Mouse (Mus musculus): ENCODE measurements around the gene Rpl7a. TPM values are rescaled to one million over a fixed set of nuclear protein-coding genes. Genes with fewer than 3 reads are reported as not detected.

Gene Rpl7a
- total RNA-seq, 2 experiments from 2014 or later = 242 to 247 TPM

DNA sequence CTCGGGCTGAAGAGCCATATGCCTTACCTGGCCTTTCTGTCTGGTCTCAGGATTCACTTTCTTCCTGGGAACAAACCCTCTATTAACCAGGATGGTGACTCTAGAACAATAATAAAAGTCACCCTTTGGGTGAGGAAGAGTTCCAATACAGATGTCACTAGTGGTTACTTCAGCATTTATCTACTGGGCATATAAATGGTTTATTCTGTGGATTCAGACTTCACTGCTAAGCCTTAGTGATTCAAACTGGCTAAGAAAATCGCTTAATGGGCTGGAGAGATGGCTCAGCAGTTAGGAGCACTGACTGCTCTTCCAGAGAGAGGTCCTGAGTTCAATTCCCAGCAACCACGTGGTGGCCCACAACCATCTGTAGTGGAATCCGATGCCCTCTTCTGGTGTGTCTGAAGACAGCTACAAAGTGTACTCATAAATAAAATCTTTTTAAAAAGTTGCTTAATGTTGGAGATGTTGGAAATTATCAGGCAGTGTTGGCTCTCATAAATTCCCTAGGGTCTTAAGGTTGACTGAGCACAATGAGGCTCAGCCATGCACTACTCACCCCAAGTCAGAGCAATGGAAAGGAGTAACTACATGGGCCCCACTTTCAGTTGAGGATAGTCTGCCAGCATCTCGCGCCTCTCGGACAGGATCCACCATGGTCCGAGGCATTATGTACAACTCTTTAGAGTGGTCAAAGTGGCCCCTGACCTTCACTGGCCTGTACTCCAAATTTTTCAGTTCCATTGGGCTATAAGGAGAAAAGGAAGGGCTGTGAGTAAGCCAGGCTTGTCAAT is 3.8 kb downstream of the Rpl7a start:
- no peak for DNase-seq

DNA sequence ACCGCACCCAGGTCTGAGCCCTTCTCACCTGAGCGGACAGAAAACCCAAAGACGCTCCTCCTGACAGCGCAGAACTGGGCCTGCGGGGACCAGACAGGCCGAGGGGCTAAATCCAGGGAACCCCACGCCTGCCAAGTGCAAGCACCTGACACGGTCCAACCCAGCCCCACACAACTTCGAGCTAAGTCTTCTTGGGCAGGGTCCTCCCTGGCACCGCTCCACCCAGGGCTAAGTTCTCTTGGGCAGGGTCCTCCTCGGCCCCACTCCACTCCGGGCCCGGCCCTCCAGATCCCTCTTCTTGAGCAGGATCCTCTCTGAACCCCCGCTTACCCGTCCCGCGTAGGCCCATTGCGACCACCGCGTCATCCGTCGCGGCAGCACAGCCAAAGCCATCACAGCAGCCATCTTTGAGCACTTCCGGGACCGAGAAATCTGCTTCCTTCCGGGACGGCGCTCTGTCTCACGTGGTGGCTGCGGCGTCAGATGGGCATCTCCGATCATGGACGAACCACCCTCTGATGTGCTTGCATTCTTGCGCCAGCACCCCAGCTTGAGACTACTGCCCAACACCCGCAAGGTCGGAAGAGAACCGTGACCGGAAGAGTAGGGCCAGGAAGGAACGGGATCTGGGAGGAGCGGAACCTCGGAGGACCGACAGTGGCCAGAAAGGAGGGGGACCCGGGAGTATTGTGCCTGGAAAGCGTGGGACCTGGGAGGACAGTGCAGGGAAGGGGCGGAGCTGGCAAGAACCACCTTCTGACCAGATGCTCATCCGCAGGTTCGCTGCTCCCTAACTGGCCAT is 5.6 kb downstream of the Rpl7a start, which contains the start of the genes Surf2 and Surf1:
Surf2 (plus strand) TSS at position 441 of the 802 bp plus-strand sequence.
Surf1 (minus strand) TSS at position 604 of the 802 bp plus-strand sequence.
- peak; percentile 85 to 86 for DNase-seq

DNA sequence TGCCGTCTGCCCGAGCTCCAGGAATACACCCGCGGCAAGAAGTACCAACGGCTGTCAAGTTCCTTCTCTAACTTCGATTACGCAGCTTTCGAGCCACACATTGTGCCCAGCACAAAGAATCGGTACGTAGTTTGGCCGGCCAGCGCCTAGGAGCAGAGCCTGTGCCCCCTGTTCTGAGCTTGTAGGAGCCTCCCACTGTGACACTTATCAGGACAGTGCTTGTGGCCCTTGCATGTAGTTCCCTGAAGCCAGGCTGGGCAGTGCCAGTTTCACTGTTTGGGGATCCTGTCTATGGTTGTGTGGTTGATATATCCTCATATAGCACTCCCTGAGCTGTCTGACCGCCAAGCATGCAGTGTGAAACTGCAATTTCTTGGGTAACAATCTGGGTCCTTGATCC is 6.2 kb downstream of the Rpl7a start:
- DNase-seq = no peak

GRCm38 (mm10) chr2:26919684-26920083 is 9.1 kb downstream of the Rpl7a start:
- DNase-seq = no peak

DNA sequence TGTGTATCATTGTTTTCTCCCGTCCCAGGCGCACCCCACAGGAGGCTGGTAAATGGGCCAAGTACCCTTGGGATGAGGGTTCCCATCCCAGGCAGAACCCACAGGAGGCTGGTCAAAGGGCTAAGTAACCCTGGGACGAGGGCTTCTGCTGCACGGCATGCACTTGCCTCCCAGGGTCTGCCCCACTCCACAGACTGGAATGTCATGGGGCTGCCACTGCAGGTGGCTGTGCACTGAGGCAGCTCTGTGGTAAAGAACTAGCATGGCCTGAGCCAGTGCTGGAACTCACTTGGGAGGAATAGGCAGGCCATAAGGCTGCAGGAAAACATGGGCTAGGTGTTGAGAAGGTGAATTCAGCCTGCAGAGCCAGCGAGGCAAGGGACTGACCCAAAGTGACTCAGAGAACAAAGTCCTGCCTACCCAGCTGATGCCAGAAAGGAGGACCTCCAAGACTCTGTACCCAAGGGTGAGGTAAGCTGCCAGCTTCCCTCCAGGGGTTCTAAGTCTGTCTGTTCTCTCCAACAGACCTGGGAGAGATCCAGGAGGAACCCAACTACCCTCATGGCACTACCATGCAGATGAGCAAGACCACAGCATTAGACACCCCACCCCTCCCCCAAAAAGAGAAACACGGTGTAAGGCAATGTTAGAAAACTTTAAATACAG is 9.8 kb downstream of the Rpl7a start:
- no peak for DNase-seq

- DNase-seq = no peak
Observed at GRCm38 (mm10) chr2:26921784-26922183, 11.2 kb downstream of the Rpl7a start.

DNA sequence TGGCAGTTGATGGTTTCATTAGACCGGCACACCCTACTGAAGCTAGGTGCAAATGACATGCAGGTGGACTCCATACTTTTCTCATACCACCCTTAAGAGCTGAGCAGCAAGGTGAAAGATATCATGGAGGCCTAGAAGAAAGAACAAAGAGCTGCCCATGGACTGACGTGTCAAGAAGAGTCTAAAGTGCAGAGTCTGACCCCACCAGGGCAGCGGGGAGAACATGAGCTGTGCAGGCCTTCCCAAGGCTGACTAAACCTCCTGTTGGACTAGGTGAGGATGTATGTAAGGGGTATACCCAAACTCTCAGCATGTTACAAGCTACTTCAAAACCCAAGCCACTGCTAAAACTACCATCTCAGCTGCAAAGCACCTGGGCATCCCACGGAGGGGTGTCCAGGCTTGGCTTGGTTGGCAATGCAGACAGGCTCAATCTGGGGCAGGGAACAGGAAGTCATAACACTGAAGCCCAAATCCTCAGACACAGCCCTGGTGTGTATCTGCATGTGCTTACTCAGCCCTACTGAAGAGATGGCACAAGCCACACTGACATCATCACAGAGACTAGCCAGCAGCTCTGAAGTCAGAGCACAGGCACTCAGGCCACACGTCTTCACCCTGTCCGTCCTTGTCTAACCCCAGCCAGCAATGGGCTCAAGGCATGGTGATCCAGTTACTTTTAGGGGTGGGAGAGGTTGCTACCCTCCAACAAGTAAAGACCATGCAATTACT is 17.3 kb downstream of the Rpl7a start:
- no peak for DNase-seq

DNA sequence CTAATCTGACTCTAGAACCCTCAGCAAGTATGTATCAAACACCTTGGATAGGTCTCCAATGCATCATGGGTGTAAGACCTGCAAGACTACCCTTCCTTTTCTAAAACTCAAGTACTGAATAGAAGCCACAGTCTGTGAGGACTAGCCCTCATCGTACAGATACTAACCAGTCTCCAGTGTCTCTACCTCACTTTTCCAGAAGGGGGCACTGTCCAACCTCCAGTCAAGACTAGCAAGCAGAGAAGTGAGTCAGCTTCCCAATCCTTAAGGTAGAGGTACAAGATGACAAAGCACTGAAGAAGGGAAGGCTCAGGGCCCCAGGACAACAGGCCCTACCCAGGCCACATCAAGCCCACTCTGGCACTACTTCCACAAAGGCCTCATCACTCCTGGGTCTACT is 19.8 kb downstream of the Rpl7a start:
- DNase-seq = peak in 1 of 2 experiments; percentile 35

- no peak for DNase-seq
Observed at GRCm38 (mm10) chr2:26932473-26933303, 22.1 kb downstream of the Rpl7a start.

- DNase-seq = peak; percentile 90 to 91
Observed at GRCm38 (mm10) chr2:26933304-26934055, 22.9 kb downstream of the Rpl7a start, which contains the start of the genes Surf4 and Stkld1. Gene Surf4 (minus strand): TSS chr2:26933928. Gene Stkld1 (plus strand): TSS chr2:26934047.

DNA sequence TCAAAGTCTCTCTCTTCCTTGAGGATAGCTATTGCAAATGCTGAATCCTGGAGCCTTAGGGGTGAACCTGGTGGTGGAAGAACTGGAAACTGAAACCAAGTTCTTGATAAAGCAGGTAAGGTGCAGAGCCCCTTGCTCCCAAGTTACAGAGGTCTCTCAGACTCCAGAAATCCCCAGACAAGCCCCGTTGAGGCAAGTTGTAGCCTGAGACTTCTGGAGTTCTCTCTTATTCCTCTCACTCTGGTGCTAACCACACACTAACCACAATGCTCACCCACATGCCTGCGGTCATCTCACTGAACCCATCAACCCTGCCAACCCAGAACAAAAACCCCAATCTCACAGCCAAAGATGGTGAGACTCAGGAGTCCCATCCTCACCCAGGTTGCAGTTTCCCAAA is 24.7 kb downstream of the Rpl7a start:
- no peak for DNase-seq

- DNase-seq = no peak
Observed at GRCm38 (mm10) chr2:26936425-26936824, 25.9 kb downstream of the Rpl7a start.

- no peak for DNase-seq
Observed at GRCm38 (mm10) chr2:26941539-26941938, 31.0 kb downstream of the Rpl7a start.

DNA sequence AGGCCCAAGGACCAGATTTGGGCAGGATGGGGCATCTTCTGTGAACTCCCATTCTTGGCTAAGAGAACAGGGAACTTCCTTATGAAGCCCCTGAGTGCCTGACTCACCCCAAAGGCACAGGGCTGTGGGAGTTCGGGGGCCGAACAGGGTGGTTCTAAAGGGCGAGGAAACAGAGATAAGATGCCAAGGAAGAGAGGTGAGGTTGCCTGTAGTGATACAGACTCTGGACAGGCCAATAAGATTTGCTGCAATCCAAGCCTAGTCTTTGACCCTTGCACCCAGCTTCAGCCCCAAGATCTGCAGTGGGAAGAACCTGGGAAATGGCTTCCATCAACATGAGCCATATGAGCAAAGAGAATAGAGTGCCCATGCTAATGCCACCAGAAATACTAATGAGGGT is 32.7 kb downstream of the Rpl7a start:
- DNase-seq = no peak

DNA sequence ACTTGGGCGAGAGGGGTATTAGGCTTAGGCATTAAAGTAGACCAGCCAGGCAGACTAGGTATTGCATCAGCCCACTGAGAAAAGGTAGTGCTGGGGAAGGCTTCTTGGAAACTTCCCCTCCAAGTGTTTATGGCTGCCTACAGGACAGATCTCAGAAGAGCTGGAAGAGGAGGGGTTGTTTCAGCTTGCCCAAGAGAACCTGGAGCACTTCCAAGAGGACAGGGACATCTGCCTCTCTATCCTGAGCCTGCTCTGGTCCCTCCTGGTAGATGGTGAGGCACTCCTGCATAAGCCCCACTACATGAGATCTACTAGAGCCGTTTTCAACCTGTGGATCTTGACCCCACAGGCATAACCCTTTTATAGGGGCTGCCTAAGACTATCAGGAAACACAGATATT is 39.8 kb downstream of the Rpl7a start:
- no peak for DNase-seq

DNA sequence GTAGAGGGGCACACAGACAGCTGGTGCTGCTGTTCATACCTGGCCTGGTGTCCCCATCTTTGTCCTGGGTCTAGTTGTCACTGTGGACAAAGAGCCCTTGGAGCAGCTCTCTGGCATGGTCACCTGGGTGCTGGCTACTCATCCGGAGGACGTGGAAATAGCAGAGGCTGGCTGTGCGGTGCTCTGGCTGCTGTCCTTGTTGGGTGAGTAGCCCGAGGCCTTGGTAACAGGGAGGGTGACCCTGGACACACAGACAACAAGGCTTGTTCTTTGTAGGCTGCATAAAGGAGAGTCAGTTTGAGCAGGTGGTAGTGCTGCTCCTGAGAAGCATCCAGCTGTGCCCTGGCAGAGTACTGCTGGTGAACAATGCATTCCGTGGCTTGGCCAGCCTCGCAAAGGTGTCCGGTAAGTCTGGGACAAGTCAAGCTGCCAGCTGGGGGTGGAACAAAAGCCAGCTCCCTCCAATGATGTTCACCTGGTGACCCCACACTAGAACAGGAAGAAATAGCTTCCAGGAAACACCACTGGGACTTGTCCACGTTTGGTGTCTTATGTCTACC is 40.9 kb downstream of the Rpl7a start:
- DNase-seq = no peak

DNA sequence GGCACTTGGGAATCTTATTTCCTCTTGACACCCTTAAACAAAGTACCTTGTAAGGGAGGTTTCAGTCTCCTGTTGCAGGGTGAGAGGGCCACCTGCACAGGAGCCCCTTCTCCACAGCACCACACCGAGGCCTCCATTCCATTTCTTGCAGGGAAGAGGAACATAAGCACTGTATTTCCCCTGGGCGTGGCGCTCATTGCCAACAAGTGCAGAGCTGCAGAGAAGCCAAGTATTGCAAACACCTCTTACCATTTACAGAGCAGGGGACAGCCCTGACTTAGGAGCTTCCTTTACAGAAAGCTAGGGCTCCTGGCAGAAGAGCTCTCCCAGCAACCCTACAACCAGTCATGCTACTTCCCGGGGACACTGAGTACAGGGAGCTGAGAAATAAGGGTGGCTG is 41.6 kb downstream of the Rpl7a start:
- DNase-seq = no peak

- DNase-seq = no peak
Observed at GRCm38 (mm10) chr2:26952866-26953265, 42.3 kb downstream of the Rpl7a start.

DNA sequence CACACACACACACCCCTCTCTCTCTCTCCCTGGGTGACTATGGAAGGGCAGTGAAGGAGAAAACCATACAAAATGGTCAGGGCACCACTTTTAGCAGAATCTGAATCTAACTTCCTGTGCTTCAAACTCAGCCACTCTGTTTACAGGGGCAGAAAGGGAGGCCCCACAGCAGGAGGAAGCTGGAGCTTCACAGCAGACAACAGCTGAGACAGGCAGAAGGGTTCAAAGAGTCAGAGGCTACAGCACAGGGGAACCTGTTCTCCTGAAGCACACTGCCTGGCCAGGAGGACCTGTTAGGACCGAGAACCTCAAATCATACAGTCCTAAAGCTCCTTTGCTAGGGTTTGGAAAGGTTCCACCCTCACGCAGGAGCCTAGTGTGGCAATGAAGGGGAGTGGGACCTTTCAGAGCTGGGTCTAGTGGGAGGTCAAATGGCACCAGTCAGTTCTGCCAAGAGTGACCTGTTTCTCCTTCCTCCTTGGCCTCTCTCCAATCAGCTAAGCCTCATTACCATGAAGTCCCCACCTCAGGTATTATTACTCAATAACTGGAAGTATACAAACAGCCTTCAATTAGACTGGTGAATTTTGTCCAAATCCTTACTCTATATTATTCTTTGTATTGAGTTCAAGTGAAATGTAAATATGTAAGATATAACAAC is 44.3 kb downstream of the Rpl7a start:
- DNase-seq = no peak
